In the genomic region with DNA sequence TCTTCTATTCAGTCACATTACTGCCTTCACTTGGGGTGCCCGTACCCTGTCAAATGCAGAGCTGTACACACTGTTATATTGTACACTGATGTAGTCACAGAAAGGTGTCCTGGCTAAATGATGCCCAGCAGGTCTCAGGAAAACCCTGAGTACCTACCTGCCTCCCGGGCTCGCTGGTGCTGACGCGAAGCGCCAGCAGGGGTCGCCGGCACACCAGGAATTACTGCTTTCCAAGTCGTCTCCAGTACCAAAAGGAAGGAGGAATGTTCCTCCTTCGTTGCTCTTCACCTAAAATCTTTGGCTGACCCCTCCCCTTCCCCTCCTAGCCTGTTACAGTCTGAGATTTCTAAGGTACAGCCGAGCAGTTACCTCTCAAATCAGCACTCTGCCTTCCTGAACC, we compare ENCODE assay signal across 10 mouse cellular contexts. TPM values are rescaled to one million over a fixed set of nuclear protein-coding genes. Genes with fewer than 3 reads are reported as not detected.
DNase-seq lines count a peak whose midpoint lies in the region; TF ChIP-seq lines count a peak whose summit lies in the region.
"Had no signal": no experiment of that assay in that cellular context is flagged by ENCODE, and none has a peak within 500 bp of the region (broad histone marks: within the 10 kb centered on the region; RNA-seq: fewer than 3 reads in every experiment).

No protein-coding gene starts in this region.

- peaks cover 67% of the 10 kb centered on the region for H3K27me3 ChIP-seq in E14TG2a.4 (ENCODE audit: insufficient read depth, low read length)
- H3K27me3 ChIP-seq in embryonic facial prominence, embryonic 10.5 days (replicated peaks; ENCODE audit: low read depth, poor library complexity, severe bottlenecking) = peaks cover 83% of the 10 kb centered on the region

- TF ChIP-seq CTCF in E14TG2a.4 (conservative IDR thresholded peaks at IDR 0.05; ENCODE audit: low read length) = peak; percentile 71

- no peaks in the 10 kb centered on the region for H3K9me3 ChIP-seq in E14TG2a.4 (ENCODE audit: low read length)
- no peaks in the 10 kb centered on the region for H3K9me3 ChIP-seq in embryonic facial prominence, embryonic 10.5 days
- H3K9me3 ChIP-seq: heart, embryonic 13.5 days; stomach, embryonic 15.5 days had no signal

- DNase-seq in adrenal gland, postnatal 10 days = peak; percentile 90
- DNase-seq in embryonic facial prominence, embryonic 10.5 days (ENCODE audit: low spot score) = peak; percentile 86
- peak; percentile 76 to 86 for DNase-seq in heart, postnatal 36 days
- peak; percentile 67 for DNase-seq in layer of hippocampus, adult 9-10 months (ENCODE audit: low spot score)
- DNase-seq in lung, postnatal 14 days = peak; percentile 89
- DNase-seq in right cerebral cortex, postnatal 36 days (ENCODE audit: low spot score in 2 of 2) = peak; percentile 62 to 72
- DNase-seq in urinary bladder, postnatal 36 days (ENCODE audit: low spot score in 2 of 2) = peak; percentile 70 to 82

- peaks cover 16% of the 10 kb centered on the region for H3K4me1 ChIP-seq in E14TG2a.4 (replicated peaks; ENCODE audit: low read depth, low read length)
- peaks cover 6% of the 10 kb centered on the region for H3K4me1 ChIP-seq in embryonic facial prominence, embryonic 10.5 days

- intact Hi-C loops in heart, postnatal 36 days (cut with DNase I) = loop anchor here (1.0 to 10.0 kb wide), 3 partner anchors 44 to 477 kb away; a partner anchor contains a TSS

- no peak overlapping the region for H3K27ac ChIP-seq in embryonic facial prominence, embryonic 10.5 days (replicated peaks)
- H3K27ac ChIP-seq: heart, embryonic 13.5 days; stomach, embryonic 15.5 days had no signal

- no peaks in the 10 kb centered on the region for H3K36me3 ChIP-seq in E14TG2a.4 (ENCODE audit: insufficient read depth, low read length)
- no peaks in the 10 kb centered on the region for H3K36me3 ChIP-seq in embryonic facial prominence, embryonic 10.5 days (replicated peaks)
- H3K36me3 ChIP-seq: heart, embryonic 13.5 days; stomach, embryonic 15.5 days had no signal

- WGBS in embryonic facial prominence, embryonic 10.5 days = 4% methylated on average over 11 of the region's 11 CpGs

- no peak overlapping the region for H3K4me3 ChIP-seq in E14TG2a.4 (replicated peaks; ENCODE audit: low read length)
- no peak overlapping the region for H3K4me3 ChIP-seq in embryonic facial prominence, embryonic 10.5 days
- H3K4me3 ChIP-seq: heart, embryonic 13.5 days; stomach, embryonic 15.5 days had no signal

RNA-seq across cellular contexts. Expression of a gene that starts 23.8 kb away (rescaled TPM):
- total RNA-seq in adrenal gland, postnatal 10 days (2021) = 10 to 100 TPM; 78.0 to 90.5 TPM
- polyA plus RNA-seq in embryonic facial prominence, embryonic 10.5 days (2016; fragmentation: Nextera tagmentation; extraction: Ambion mirVana) = 33.9 and 36.4 TPM in 2 replicates
- 100 to 1,000 TPM; 111 to 137 TPM for total RNA-seq in heart, postnatal 36 days (2021)

RNA-seq across cellular contexts. Expression of a gene that starts 26.0 kb away (rescaled TPM):
- total RNA-seq in adrenal gland, postnatal 10 days (2021) = 10 to 100 TPM; 41.9 to 42.3 TPM
- polyA plus RNA-seq in embryonic facial prominence, embryonic 10.5 days (2016; fragmentation: Nextera tagmentation; extraction: Ambion mirVana) = 52.8 and 56.9 TPM in 2 replicates
- total RNA-seq in heart, postnatal 36 days (2021) = 10 to 100 TPM; 42.5 to 46.1 TPM
